Mouse (Mus musculus) left cerebral cortex, adult 18-20 months (tissue): Measurements from ENCODE around the gene Gse1. TPM values are rescaled to one million over a fixed set of nuclear protein-coding genes. Genes with fewer than 3 reads are reported as not detected.

Source experiments
- DNase-seq, 2 experiments: peaks; one replicate each; pipeline ENCODE4 v3.0.0; 2021 to 2022; ENCODE audit warnings: low spot score in 2 of 2, mixed read lengths in 1 of 2
- total RNA-seq, 2 experiments: library from RNA; stranded (reverse); gene quantifications; 2 replicates each; pipeline ENCODE4 v1.2.3; 2021

The Gse1 gene
- total RNA-seq, 2 experiments from 2014 or later: 79.8 to 90.8 TPM

GRCm38 (mm10) chr8:120211345-120211744 lies 16.9 kb upstream of the Gse1 start:
- DNase-seq: no peak

GRCm38 (mm10) chr8:120212596-120212995 lies 15.7 kb upstream of the Gse1 start:
- DNase-seq: no peak

- no peak for DNase-seq
These were observed 15.0 kb upstream of the Gse1 start for GRCm38 (mm10) chr8:120213229-120213628.

GRCm38 (mm10) chr8:120213939-120214338 lies 14.3 kb upstream of the Gse1 start:
- DNase-seq: peak in 1 of 2 experiments; percentile 31

- DNase-seq: no peak
These were observed 12.7 kb upstream of the Gse1 start for GRCm38 (mm10) chr8:120215416-120216141.

- DNase-seq: peak in 1 of 2 experiments; percentile 23
These were observed 11.1 kb upstream of the Gse1 start for GRCm38 (mm10) chr8:120216855-120217830.

- DNase-seq: no peak
These were observed 5.7 kb upstream of the Gse1 start for GRCm38 (mm10) chr8:120222548-120222947.

GRCm38 (mm10) chr8:120224521-120225420 lies 3.5 kb upstream of the Gse1 start:
- no peak for DNase-seq

GRCm38 (mm10) chr8:120225421-120226151 lies 2.7 kb upstream of the Gse1 start:
- peak; percentile 80 to 84 for DNase-seq

GRCm38 (mm10) chr8:120226700-120227577 lies 1.3 kb upstream of the Gse1 start:
- DNase-seq: no peak

- no peak for DNase-seq
These were observed 729 bp upstream of the Gse1 start for GRCm38 (mm10) chr8:120227578-120227876.

- DNase-seq: peak; percentile 55 to 74
These were observed 721 bp downstream of the Gse1 start for GRCm38 (mm10) chr8:120228781-120229573.

GRCm38 (mm10) chr8:120229574-120229916 lies 1.3 kb downstream of the Gse1 start:
- DNase-seq: no peak

GRCm38 (mm10) chr8:120230081-120230480 lies 1.8 kb downstream of the Gse1 start:
- no peak for DNase-seq

GRCm38 (mm10) chr8:120230715-120231614 lies 2.7 kb downstream of the Gse1 start:
- no peak for DNase-seq

GRCm38 (mm10) chr8:120231870-120232269 lies 3.6 kb downstream of the Gse1 start:
- no peak for DNase-seq

GRCm38 (mm10) chr8:120232398-120232797 lies 4.1 kb downstream of the Gse1 start:
- no peak for DNase-seq

- peak in 1 of 2 experiments; percentile 9 for DNase-seq
These were observed 4.7 kb downstream of the Gse1 start for GRCm38 (mm10) chr8:120232913-120233312.
